ENCODE assay signal across 8 mouse cellular contexts in the genomic region with DNA sequence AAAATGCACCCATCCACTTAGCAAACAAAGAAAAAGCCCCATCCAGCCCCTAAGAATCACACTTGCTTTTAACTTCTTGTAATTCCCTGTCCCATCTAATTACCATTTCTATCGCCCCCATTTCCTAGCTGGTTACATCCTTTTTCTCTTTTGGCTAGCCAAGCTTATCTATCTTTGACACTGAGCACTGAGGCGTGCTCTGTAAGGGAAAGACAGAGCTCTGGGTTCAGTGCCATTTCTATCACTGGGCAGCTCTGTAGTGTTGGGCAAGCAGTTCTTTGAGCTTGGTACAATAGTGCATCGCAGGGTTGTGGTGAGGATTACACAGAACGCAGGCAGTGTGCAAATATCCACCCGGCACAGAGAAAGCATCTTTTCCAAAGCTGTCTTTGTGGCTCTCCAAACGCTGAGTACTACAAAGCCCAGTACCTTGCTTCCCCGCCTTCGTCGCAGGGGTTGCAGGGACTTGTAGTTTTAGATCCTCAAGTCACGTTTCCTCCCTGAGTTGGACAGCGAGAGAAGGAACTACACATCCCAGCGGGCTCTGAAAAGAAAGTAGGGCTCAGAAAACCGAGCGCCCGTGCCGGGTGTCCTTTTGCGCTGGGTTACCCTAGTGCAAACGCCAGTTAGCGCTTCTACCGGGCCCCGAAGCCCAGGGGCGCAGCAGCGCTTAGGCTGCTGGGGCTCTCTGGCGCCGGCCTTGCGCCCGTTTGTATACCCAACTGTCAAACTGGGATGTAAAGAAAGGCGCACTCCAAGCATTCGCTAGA. TPM values are rescaled to one million over a fixed set of nuclear protein-coding genes. Genes with fewer than 3 reads are reported as not detected.
DNase-seq lines count a peak whose midpoint lies in the region; ATAC-seq lines count a peak whose summit lies in the region.

No protein-coding gene starts in this region.

- no peaks in the 10 kb centered on the region for H3K9me3 ChIP-seq in heart, embryonic 10.5 days
- no peaks in the 10 kb centered on the region for H3K9me3 ChIP-seq in kidney, embryonic 15.5 days (replicated peaks)

- peaks cover 23% of the 10 kb centered on the region for H3K4me1 ChIP-seq in heart, embryonic 10.5 days
- peaks cover 27% of the 10 kb centered on the region for H3K4me1 ChIP-seq in kidney, embryonic 15.5 days

- H3K27ac ChIP-seq in heart, embryonic 10.5 days: peak overlapping the region; percentile 91
- peak overlapping the region; percentile 92 for H3K27ac ChIP-seq in kidney, embryonic 15.5 days

- H3K36me3 ChIP-seq in heart, embryonic 10.5 days: no peaks in the 10 kb centered on the region
- no peaks in the 10 kb centered on the region for H3K36me3 ChIP-seq in kidney, embryonic 15.5 days

- peak overlapping the region; percentile 70 for H3K9ac ChIP-seq in kidney, embryonic 15.5 days

- H3K4me2 ChIP-seq in kidney, embryonic 15.5 days: peak overlapping the region; percentile 99

- H3K4me3 ChIP-seq in heart, embryonic 10.5 days: peak overlapping the region; percentile 89
- peak overlapping the region; percentile 69 for H3K4me3 ChIP-seq in kidney, embryonic 15.5 days (replicated peaks)

- H3K27me3 ChIP-seq in heart, embryonic 10.5 days (ENCODE audit: insufficient read depth, poor library complexity, severe bottlenecking): peaks cover 53% of the 10 kb centered on the region
- peaks cover 32% of the 10 kb centered on the region for H3K27me3 ChIP-seq in kidney, embryonic 15.5 days

- WGBS in heart, embryonic 10.5 days: under 1% methylated on average over 29 of the region's 29 CpGs
- WGBS in kidney, embryonic 15.5 days: under 1% methylated on average over 29 of the region's 29 CpGs

- peak; percentile 79 for ATAC-seq in erythroblast, adult 5-6 weeks (replicated peaks; ENCODE audit: low FRiP score, poor library complexity, severe bottlenecking)
- ATAC-seq in kidney, embryonic 15.5 days (replicated peaks; ENCODE audit: low FRiP score): peak; percentile 88
- peak; percentile 92 for ATAC-seq in monocyte, adult 5-6 weeks (replicated peaks; ENCODE audit: insufficient number of reproducible peaks, low FRiP score, low TSS enrichment, poor library complexity, severe bottlenecking)

- DNase-seq in B cell, adult 2 months: peak; percentile 89 to 91
- DNase-seq in brain, adult 2 months (ENCODE audit: low read depth, low spot score): peak; percentile 99
- peak; percentile 97 for DNase-seq in heart, embryonic 10.5 days (ENCODE audit: low spot score)
- DNase-seq in liver: peak; percentile 90
- DNase-seq in spleen, postnatal 4 days (ENCODE audit: low spot score in 2 of 2): peak; percentile 88 to 90

RNA-seq across cellular contexts. Expression of a gene that starts 1.1 kb away (rescaled TPM):
- 45.3 and 71.3 TPM in 2 replicates for total RNA-seq in erythroblast, adult 5-6 weeks (2015; ENCODE audit: low replicate concordance)
- total RNA-seq in erythroblast, adult 5-6 weeks (2017; ENCODE audit: low replicate concordance): 51.8 and 56.7 TPM in 2 replicates
- 1.2 and 1.6 TPM in 2 replicates for polyA plus RNA-seq in heart, embryonic 10.5 days (2016; fragmentation: Nextera tagmentation; extraction: Ambion mirVana)
- polyA plus RNA-seq in kidney, embryonic 15.5 days (2015; fragmentation: Nextera tagmentation; extraction: Ambion mirVana): 2.5 and 3.3 TPM in 2 replicates
- total RNA-seq in monocyte, adult 5-6 weeks (2017): 0.57 to 1.3 TPM (median 1.3 TPM) in 3 replicates

RNA-seq across cellular contexts. Expression of a gene that starts 51.2 kb away (rescaled TPM):
- 3.5 and 6.7 TPM in 2 replicates for total RNA-seq in erythroblast, adult 5-6 weeks (2015; ENCODE audit: low replicate concordance)
- total RNA-seq in erythroblast, adult 5-6 weeks (2017; ENCODE audit: low replicate concordance): 7.6 and 14.5 TPM in 2 replicates
- polyA plus RNA-seq in heart, embryonic 10.5 days (2016; fragmentation: Nextera tagmentation; extraction: Ambion mirVana): 89.6 and 117 TPM in 2 replicates
- polyA plus RNA-seq in kidney, embryonic 15.5 days (2015; fragmentation: Nextera tagmentation; extraction: Ambion mirVana): 139 and 140 TPM in 2 replicates
- 28.4 to 31.1 TPM (median 29.9 TPM) in 3 replicates for total RNA-seq in monocyte, adult 5-6 weeks (2017)

Comparison
In these comparisons a context has a peak if more than half of its experiments do, and no peak if none do; other contexts are left out.
1. Peak in every context shown above with its lines: DNase-seq, ATAC-seq, H3K4me3 ChIP-seq and H3K27ac ChIP-seq.
2. RNA of a gene that starts 1.1 kb away (total RNA-seq): 45.3 to 71.3 TPM in erythroblast, adult 5-6 weeks; 0.57 to 1.3 TPM in monocyte, adult 5-6 weeks; every median in the first group is over 10 times any median in the second.